Comparison of ENCODE assay signal across 10 mouse cellular contexts in genomic region chr11:96351831-96352230, GRCm38 (mm10). TPM values are rescaled to one million over a fixed set of nuclear protein-coding genes. Genes with fewer than 3 reads are reported as not detected.
DNase-seq lines count a peak whose midpoint lies in the region; ATAC-seq and TF ChIP-seq lines count a peak whose summit lies in the region.
"Had no signal": no experiment of that assay in that cellular context is flagged by ENCODE, and none has a peak within 500 bp of the region (broad histone marks: within the 10 kb centered on the region; RNA-seq: fewer than 3 reads in every experiment).

No protein-coding gene starts in this region.

- peak overlapping the region; percentile 49 for H3K4me2 ChIP-seq in heart, postnatal 0 days (ENCODE audit: low read depth, low read length)
- H3K4me2 ChIP-seq in neural tube, embryonic 12.5 days (replicated peaks): peak overlapping the region; percentile 93

- H3K9me3 ChIP-seq in heart, postnatal 0 days (replicated peaks; ENCODE audit: control insufficient read depth, low read length): no peaks in the 10 kb centered on the region
- H3K9me3 ChIP-seq in limb, embryonic 10.5 days (replicated peaks): no peaks in the 10 kb centered on the region
- no peaks in the 10 kb centered on the region for H3K9me3 ChIP-seq in neural tube, embryonic 12.5 days

- ATAC-seq in heart, postnatal 0 days (ENCODE audit: insufficient read depth, low read depth): no peak
- no peak; the same call in 1 of the 2 replicates for ATAC-seq in neural tube, embryonic 12.5 days (ENCODE audit: low FRiP score, low read depth)

- peaks cover 7% of the 10 kb centered on the region; the same call in 1 of the 2 replicates for H3K27me3 ChIP-seq in heart, adult 2 months (ENCODE audit: control insufficient read depth, insufficient read depth, low read length)
- H3K27me3 ChIP-seq in heart, postnatal 0 days (ENCODE audit: control insufficient read depth, insufficient read depth, low read length): peaks cover 96% of the 10 kb centered on the region
- H3K27me3 ChIP-seq in limb, embryonic 10.5 days (ENCODE audit: low read depth, poor library complexity, severe bottlenecking): peaks cover 77% of the 10 kb centered on the region
- no peaks in the 10 kb centered on the region for H3K27me3 ChIP-seq in neural tube, embryonic 12.5 days (replicated peaks)

- TF ChIP-seq POLR2A in heart, adult 2 months (IDR thresholded peaks at IDR 0.05; ENCODE audit: insufficient read depth, low read depth, low read length): no peak

- peak in 1 of 2 experiments; percentile 33 for DNase-seq in heart, adult 2 months
- no peak for DNase-seq in heart, adult 18-20 months
- no peak for DNase-seq in heart, postnatal 0 days (ENCODE audit: low spot score)
- DNase-seq in limb, embryonic 10.5 days (ENCODE audit: low spot score): peak; percentile 78
- DNase-seq in ovary, postnatal 36 days (ENCODE audit: low spot score): no peak
- DNase-seq in right cerebral cortex, adult 18-20 months: no peak
- DNase-seq in left cerebral cortex, postnatal 10 days (ENCODE audit: extremely low spot score in 1 of 2, low spot score in 2 of 2): no peak

- no peaks in the 10 kb centered on the region for H3K36me3 ChIP-seq in heart, adult 2 months (ENCODE audit: control insufficient read depth, insufficient read depth, low read length)
- no peaks in the 10 kb centered on the region for H3K36me3 ChIP-seq in heart, postnatal 0 days (replicated peaks; ENCODE audit: control insufficient read depth, insufficient read depth, low read length)
- H3K36me3 ChIP-seq in limb, embryonic 10.5 days: no peaks in the 10 kb centered on the region
- peaks cover 9% of the 10 kb centered on the region for H3K36me3 ChIP-seq in neural tube, embryonic 12.5 days

- TF ChIP-seq EP300 in heart, adult 2 months (IDR thresholded peaks at IDR 0.05; ENCODE audit: insufficient read depth, low read depth, low read length): no peak
- TF ChIP-seq EP300 in heart, postnatal 0 days (IDR thresholded peaks at IDR 0.05; ENCODE audit: low read depth): no peak

- H3K27ac ChIP-seq in heart, adult 2 months: peak overlapping the region; percentile 75
- peak overlapping the region; percentile 62 for H3K27ac ChIP-seq in heart, postnatal 0 days (ENCODE audit: low read depth)
- peak overlapping the region; percentile 94 for H3K27ac ChIP-seq in limb, embryonic 10.5 days
- H3K27ac ChIP-seq in neural tube, embryonic 12.5 days: peak overlapping the region; percentile 96

- H3K4me3 ChIP-seq in heart, adult 2 months: peak overlapping the region; percentile 46
- peak overlapping the region; percentile 46 for H3K4me3 ChIP-seq in heart, postnatal 0 days (ENCODE audit: low read depth, low read length)
- H3K4me3 ChIP-seq in limb, embryonic 10.5 days: peak overlapping the region; percentile 63
- H3K4me3 ChIP-seq in neural tube, embryonic 12.5 days: peak overlapping the region; percentile 99

- no peaks in the 10 kb centered on the region for H3K79me2 ChIP-seq in heart, adult 2 months (replicated peaks; ENCODE audit: control insufficient read depth, insufficient read depth, low read length)

- 8% methylated on average over 22 of the region's 22 CpGs for WGBS in heart, adult 2 months
- WGBS in heart, postnatal 0 days: 4% methylated on average over 22 of the region's 22 CpGs
- under 1% methylated on average over 22 of the region's 22 CpGs for WGBS in limb, embryonic 10.5 days
- 3% methylated on average over 22 of the region's 22 CpGs for WGBS in neural tube, embryonic 12.5 days

- no peak for TF ChIP-seq CTCF in heart, adult 2 months (IDR thresholded peaks at IDR 0.05)
- TF ChIP-seq CTCF in heart, postnatal 0 days (IDR thresholded peaks at IDR 0.05; ENCODE audit: low read depth): no peak

- H3K4me1 ChIP-seq in heart, adult 2 months (ENCODE audit: control insufficient read depth, insufficient read depth, low read length): no peaks in the 10 kb centered on the region
- no peaks in the 10 kb centered on the region for H3K4me1 ChIP-seq in heart, postnatal 0 days (ENCODE audit: control insufficient read depth, insufficient read depth)
- H3K4me1 ChIP-seq in limb, embryonic 10.5 days: peaks cover 77% of the 10 kb centered on the region
- H3K4me1 ChIP-seq in neural tube, embryonic 12.5 days: peaks cover 47% of the 10 kb centered on the region

- peak overlapping the region; percentile 48 for H3K9ac ChIP-seq in heart, adult 2 months (ENCODE audit: low read depth, low read length)
- 0 out of 2 replicates have a peak overlapping the region, but pooled peaks have one; percentile 27 for H3K9ac ChIP-seq in heart, postnatal 0 days (replicated peaks; ENCODE audit: low read depth, low read length)
- H3K9ac ChIP-seq in neural tube, embryonic 12.5 days: peak overlapping the region; percentile 100

- intact Hi-C loops in heart, adult 2 months (cut with DNase I): loop anchor here (2.0 to 5.0 kb wide), 2 partner anchors 37 to 55 kb away; no protein-coding TSS in a partner anchor
- intact Hi-C loops in left cerebral cortex, postnatal 10 days (cut with DNase I): loop anchor here (5.0 to 10.0 kb wide), 2 partner anchors 60 to 177 kb away; partner anchors contain the start of gene Hoxb6

RNA-seq across cellular contexts. Expression of gene Hoxb2, which starts 1.5 kb away (rescaled TPM):
- under 1 TPM; 0.23 to 0.68 TPM for total RNA-seq in heart, adult 2 months (2021)
- 0.91 and 1.4 TPM in 2 replicates for polyA plus RNA-seq in heart, adult 2 months (2012; rRNA removed)
- total RNA-seq in heart, adult 18-20 months (2021): under 1 TPM; 0.46 to 0.62 TPM
- 1.9 and 3.2 TPM in 2 replicates for total RNA-seq in heart, postnatal 0 days (2014; rRNA removed; ENCODE audit: low replicate concordance)
- polyA plus RNA-seq in heart, postnatal 0 days (2015; fragmentation: Nextera tagmentation; extraction: Ambion mirVana): 0.97 and 1.8 TPM in 2 replicates
- polyA plus RNA-seq in limb, embryonic 10.5 days (2016; fragmentation: Nextera tagmentation; extraction: Ambion mirVana): 11.3 and 13.5 TPM in 2 replicates
- polyA plus RNA-seq in neural tube, embryonic 12.5 days (2016; fragmentation: Nextera tagmentation; extraction: Ambion mirVana): 109 and 119 TPM in 2 replicates
- total RNA-seq in left cerebral cortex, postnatal 10 days (2021): not detected
- polyA plus RNA-seq: C2C12; cortical plate, adult 2 months had no signal

RNA-seq across cellular contexts. Expression of gene Hoxb1, which starts 13.7 kb away (rescaled TPM):
- not detected for total RNA-seq in heart, adult 2 months (2021)
- not detected in 2 replicates for polyA plus RNA-seq in heart, adult 2 months (2012; rRNA removed)
- not detected for total RNA-seq in heart, adult 18-20 months (2021)
- total RNA-seq in heart, postnatal 0 days (2014; rRNA removed; ENCODE audit: low replicate concordance): not detected in 2 replicates
- polyA plus RNA-seq in heart, postnatal 0 days (2015; fragmentation: Nextera tagmentation; extraction: Ambion mirVana): not detected in 2 replicates
- 0.78 and 0.83 TPM in 2 replicates for polyA plus RNA-seq in limb, embryonic 10.5 days (2016; fragmentation: Nextera tagmentation; extraction: Ambion mirVana)
- 8.1 and 8.8 TPM in 2 replicates for polyA plus RNA-seq in neural tube, embryonic 12.5 days (2016; fragmentation: Nextera tagmentation; extraction: Ambion mirVana)
- total RNA-seq in left cerebral cortex, postnatal 10 days (2021): not detected
- polyA plus RNA-seq: C2C12; cortical plate, adult 2 months had no signal

RNA-seq across cellular contexts. Expression of gene Hoxb3, which starts 28.7 kb away (rescaled TPM):
- total RNA-seq in heart, adult 2 months (2021): under 1 TPM; 0.23 to 0.30 TPM
- 0.64 and 0.82 TPM in 2 replicates for polyA plus RNA-seq in heart, adult 2 months (2012; rRNA removed)
- under 1 TPM; 0.12 to 0.57 TPM for total RNA-seq in heart, adult 18-20 months (2021)
- total RNA-seq in heart, postnatal 0 days (2014; rRNA removed; ENCODE audit: low replicate concordance): 0.08 and 0.66 TPM in 2 replicates
- polyA plus RNA-seq in heart, postnatal 0 days (2015; fragmentation: Nextera tagmentation; extraction: Ambion mirVana): 0.15 and 0.32 TPM in 2 replicates
- 0.76 and 1.0 TPM in 2 replicates for polyA plus RNA-seq in limb, embryonic 10.5 days (2016; fragmentation: Nextera tagmentation; extraction: Ambion mirVana)
- polyA plus RNA-seq in neural tube, embryonic 12.5 days (2016; fragmentation: Nextera tagmentation; extraction: Ambion mirVana): 21.2 and 26.5 TPM in 2 replicates
- not detected for total RNA-seq in left cerebral cortex, postnatal 10 days (2021)
- polyA plus RNA-seq: C2C12; cortical plate, adult 2 months had no signal

RNA-seq across cellular contexts. Expression of gene Hoxb4, which starts 33.8 kb away (rescaled TPM):
- under 1 TPM; 0.63 to 0.75 TPM for total RNA-seq in heart, adult 2 months (2021)
- polyA plus RNA-seq in heart, adult 2 months (2012; rRNA removed): 1.00 and 1.1 TPM in 2 replicates
- under 1 TPM; 0.62 to 0.64 TPM for total RNA-seq in heart, adult 18-20 months (2021)
- 0.39 and 2.3 TPM in 2 replicates for total RNA-seq in heart, postnatal 0 days (2014; rRNA removed; ENCODE audit: low replicate concordance)
- polyA plus RNA-seq in heart, postnatal 0 days (2015; fragmentation: Nextera tagmentation; extraction: Ambion mirVana): 0.19 and 0.25 TPM in 2 replicates
- polyA plus RNA-seq in limb, embryonic 10.5 days (2016; fragmentation: Nextera tagmentation; extraction: Ambion mirVana): 0.89 and 1.2 TPM in 2 replicates
- 10.2 and 15.1 TPM in 2 replicates for polyA plus RNA-seq in neural tube, embryonic 12.5 days (2016; fragmentation: Nextera tagmentation; extraction: Ambion mirVana)
- total RNA-seq in left cerebral cortex, postnatal 10 days (2021): not detected
- polyA plus RNA-seq: cortical plate, adult 2 months had no signal

RNA-seq across cellular contexts. Expression of gene Hoxb5, which starts 48.7 kb away (rescaled TPM):
- total RNA-seq in heart, adult 2 months (2021): under 1 TPM in 1 of 2 experiments, not detected in 1; 0.18 TPM
- polyA plus RNA-seq in heart, adult 2 months (2012; rRNA removed): 0.20 and 0.23 TPM in 2 replicates
- under 1 TPM; 0.12 to 0.21 TPM for total RNA-seq in heart, adult 18-20 months (2021)
- 0.19 TPM in 1 of 2 replicates, not detected in the other for total RNA-seq in heart, postnatal 0 days (2014; rRNA removed; ENCODE audit: low replicate concordance)
- 0.08 and 0.25 TPM in 2 replicates for polyA plus RNA-seq in heart, postnatal 0 days (2015; fragmentation: Nextera tagmentation; extraction: Ambion mirVana)
- polyA plus RNA-seq in limb, embryonic 10.5 days (2016; fragmentation: Nextera tagmentation; extraction: Ambion mirVana): 5.5 and 5.9 TPM in 2 replicates
- 79.2 and 94.7 TPM in 2 replicates for polyA plus RNA-seq in neural tube, embryonic 12.5 days (2016; fragmentation: Nextera tagmentation; extraction: Ambion mirVana)
- not detected for total RNA-seq in left cerebral cortex, postnatal 10 days (2021)
- polyA plus RNA-seq: C2C12; cortical plate, adult 2 months had no signal

Comparison
In these comparisons a context has a peak if more than half of its experiments do, and no peak if none do; other contexts are left out.
1. H3K4me3 ChIP-seq: peak in every context shown above with its lines; median percentile 99 in neural tube, embryonic 12.5 days; 63 in limb, embryonic 10.5 days; 46 in heart, adult 2 months; 46 in heart, postnatal 0 days.
2. H3K9ac ChIP-seq: peak in every context shown above with its lines; median percentile 100 in neural tube, embryonic 12.5 days; 48 in heart, adult 2 months; 27 in heart, postnatal 0 days.